Mouse (Mus musculus): ENCODE results near the gene Rai1.
A peak's percentile ranks its signal among the peaks of the same experiment; 100 is the strongest.

Gene Rai1

DNA sequence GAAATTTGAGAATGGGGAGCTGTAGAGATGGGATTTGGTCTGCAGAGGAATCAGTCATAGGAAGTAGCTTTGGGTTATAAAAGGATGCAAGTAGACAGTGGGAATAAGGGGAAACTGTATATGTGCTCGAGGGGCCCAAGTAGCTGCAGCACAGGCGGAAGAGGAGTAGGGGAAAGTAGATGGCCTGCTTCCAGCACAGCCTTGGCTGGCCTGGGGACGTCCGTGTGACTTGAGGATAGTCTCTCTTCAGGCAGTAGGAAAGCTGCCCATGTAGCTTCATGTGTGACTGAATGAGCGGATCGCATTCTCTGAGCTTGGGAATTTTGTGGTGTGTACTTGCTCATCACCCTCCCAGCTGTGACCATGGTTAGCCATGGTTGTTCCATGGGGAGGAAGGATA is 59.6 kb downstream of the Rai1 start:
- DNase-seq, result no peak

DNA sequence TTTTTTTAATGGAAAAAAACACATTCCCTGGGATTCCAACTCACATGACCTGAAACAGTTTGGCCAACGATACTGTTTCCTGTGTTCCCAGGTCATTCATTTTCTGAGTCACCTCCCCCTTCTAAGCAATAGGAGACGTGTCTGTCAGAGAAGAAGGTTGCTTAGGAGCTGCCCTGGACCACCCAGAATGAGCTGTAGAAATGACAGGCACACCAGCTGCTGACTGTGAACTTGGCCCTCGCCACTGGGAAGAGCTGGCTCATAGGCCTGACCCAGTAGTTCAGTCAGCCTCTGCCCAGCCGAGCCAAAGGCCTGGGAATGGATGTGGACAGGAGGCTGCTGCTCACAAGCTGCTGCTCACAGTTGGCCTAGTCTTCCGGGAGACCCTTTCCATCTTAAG is 60.3 kb downstream of the Rai1 start:
- no peak for DNase-seq

- no peak for DNase-seq
Observed at GRCm38 (mm10) chr11:60168780-60169179, 64.0 kb downstream of the Rai1 start.

GRCm38 (mm10) chr11:60172074-60172473 is 67.3 kb downstream of the Rai1 start:
- DNase-seq, result no peak

DNA sequence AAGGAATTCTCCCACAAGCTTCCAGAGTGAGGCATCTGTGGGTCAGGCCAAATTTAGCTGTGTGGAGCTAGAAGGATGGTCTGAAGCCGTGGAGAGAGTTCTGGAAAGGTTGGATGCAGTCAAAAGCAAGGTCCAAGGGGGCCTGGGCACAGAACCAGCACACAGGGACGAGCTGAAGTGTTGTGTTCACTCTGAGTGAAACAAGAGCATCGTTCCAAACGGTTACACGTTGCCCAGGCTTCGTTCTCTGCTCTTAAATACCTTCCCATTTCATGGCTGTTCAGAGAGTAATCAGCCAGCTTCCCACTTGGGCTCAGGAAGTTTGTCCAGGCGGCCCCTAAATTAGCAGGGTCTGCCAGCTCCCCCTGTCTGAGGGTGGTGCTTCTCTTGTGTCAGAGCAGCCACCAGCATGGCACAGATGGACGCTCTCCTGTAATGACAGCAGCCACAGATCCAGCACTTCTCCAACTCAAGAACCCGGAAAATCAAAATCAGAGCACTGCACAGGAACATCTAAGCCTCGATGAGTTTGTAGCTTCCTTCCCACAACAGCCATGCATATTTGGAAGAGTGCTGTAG is 68.9 kb downstream of the Rai1 start:
- no peak for DNase-seq

DNA sequence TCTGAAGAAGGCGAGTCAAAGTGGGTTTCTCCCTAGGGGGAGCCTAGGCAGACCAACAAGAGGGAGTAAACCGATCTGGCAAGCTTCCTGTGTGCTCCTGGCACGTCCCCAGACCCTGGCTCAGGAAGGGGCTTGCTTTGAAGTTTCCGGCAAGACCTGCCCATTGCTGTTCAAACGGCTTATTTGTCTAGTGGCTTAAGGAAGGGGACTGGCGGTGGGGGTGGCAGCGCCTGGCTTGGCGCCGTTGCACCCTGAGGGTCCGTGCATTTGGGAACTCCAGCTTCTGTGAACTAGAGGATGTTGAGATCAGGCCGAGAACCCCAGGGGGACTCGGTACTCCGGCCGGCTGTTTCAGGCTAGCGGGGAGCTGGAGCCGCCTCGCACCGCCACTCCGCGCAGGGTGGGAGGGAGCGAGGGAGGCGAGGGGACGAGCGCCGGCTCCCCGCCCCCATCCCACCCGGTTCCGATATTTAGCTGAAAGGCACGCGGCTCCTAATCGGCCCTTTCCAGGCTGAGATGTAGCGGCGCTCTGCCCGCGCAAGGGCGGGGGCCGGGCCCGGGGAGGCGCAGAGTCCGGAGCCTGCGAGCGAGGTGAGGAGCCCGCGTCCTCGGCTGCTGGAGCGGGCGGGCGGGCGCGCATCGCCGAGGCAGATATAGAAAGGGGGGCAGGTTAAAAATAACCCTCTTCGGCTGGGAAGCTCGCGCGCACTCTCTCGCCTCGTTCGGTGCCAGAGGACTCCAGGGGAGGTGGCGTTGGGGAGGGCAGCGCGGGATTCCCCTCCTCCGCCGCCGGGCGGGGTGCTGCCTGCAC is 70.8 kb downstream of the Rai1 start:
- DNase-seq, result peak; percentile 63

DNA sequence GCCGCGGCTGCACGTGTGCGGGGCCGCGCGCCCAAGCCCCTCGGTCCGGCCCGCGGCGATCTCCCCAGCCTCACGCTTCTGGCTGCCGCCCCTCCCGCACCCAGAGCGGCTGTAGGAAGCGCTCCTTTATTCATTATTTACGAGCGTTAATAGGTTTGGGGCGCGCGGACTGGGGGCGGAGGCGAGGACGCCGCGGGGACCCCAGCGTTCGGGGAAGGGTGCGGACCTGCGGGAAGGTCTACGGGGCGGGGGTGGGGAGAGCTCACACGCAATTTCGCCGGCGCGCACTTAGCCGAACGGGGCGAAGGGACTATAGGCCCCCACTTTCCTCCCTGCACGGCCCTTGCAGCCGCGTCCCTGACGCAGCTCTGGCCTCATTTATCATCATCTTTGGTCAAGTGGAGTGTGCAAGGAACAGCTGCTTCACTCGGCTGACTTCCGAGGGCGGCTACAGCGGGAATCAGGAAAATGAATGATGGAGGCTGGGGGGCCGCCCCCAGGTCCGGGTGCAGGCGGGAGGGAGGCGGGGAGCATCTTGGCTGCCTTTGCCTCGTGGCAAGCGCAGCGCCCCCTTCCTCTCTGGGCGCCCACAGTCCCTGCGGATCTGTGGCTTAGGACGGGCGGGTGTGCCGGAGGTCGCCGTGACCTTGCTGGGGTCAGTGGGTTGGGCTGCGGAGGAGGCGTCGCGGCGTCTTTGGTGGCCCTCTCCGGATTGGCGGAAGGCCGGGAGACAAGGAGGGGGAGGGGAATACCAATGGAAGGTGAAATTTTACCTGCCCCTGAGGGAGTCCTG is 71.6 kb downstream of the Rai1 start:
- DNase-seq, result peak; percentile 76

GRCm38 (mm10) chr11:60176975-60177657 is 72.3 kb downstream of the Rai1 start:
- DNase-seq, result peak; percentile 77

- no peak for DNase-seq
Observed at GRCm38 (mm10) chr11:60178005-60178404, 73.2 kb downstream of the Rai1 start.

DNA sequence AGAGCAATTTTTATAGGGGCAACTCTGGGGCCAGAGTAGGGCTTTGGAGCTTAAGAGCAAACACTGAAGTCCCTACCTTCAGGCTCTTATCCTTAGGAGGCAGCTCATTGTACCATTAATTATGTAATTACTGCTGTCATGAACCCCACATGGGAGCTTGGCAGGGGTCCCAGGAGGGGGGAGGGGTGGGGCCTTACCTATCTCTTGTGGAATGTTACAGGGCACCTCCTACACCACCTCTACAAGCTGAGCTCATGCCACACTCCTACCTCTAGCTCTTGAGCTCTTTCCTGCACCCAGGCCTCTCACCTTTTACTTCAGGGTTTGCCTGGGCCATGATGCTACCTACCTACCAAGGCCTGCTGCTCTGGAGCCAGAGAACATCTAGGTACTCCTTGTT is 73.7 kb downstream of the Rai1 start:
- peak; percentile 70 for DNase-seq

DNA sequence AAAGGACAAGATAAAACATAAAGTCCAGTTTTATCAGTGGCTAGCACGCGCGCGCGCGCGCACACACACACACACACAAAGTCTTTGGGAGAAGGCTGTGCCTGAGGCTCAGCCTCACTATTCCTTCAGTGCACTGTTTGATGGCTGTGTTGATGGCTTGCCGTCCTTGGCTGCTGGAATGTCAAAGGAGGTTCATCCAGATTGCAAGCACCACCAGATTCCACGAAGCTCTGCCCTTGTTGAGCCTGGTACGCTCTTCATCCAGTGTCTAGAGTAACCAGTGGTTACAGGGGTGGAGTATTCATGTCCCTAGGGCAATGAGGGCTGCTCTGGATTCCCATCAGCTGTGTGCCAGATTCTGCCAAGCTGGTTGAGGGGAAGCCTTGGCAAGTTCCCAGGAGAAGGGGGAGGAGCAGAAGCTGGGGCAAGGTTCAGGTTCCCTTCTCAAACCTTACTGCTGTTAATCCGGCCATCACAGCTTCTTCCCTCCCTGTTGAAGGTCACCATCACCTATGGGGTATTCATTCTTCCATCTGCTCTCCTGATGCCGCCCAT is 77.4 kb downstream of the Rai1 start:
- peak; percentile 92 for DNase-seq

DNA sequence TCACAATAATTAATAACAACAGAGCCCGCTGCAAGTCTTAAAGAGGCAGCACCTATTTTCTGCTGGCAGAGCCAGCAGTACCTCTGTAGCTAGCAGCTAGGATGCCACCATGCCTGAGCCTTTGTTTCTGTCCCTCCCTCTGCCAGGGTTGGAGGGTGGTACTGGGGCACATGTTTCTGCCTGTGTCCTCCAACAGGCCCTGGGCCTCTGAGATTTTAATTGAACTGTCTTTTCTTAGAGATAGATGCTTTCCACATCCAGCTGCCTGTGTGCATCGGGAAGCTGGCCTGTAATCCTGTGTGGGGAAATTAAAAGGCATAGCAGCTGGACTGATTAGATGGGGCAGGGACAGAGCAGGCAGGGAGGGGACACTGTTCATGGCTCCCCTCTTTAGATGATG is 77.9 kb downstream of the Rai1 start:
- DNase-seq, result no peak

- no peak for DNase-seq
Observed at GRCm38 (mm10) chr11:60184346-60185325, 79.8 kb downstream of the Rai1 start.

GRCm38 (mm10) chr11:60185396-60186231 is 80.8 kb downstream of the Rai1 start:
- no peak for DNase-seq

DNA sequence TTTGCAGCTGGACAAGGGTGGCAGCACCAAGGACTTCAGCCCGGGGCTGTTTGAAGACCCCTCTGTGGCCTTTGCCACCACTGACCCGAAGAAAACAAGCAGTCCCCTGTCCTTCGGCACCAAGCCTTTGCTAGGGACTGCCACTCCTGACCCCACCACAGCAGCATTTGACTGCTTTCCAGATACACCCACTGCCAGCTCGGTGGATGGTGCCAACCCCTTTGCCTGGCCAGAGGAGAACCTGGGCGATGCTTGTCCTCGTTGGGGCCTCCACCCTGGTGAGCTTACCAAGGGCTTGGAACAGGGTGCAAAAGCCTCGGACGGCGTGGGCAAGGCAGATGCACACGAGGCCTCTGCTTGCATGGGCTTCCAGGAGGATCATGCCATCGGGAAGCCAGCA is 82.3 kb downstream of the Rai1 start:
- DNase-seq, result no peak

GRCm38 (mm10) chr11:60188275-60188853 is 83.6 kb downstream of the Rai1 start:
- DNase-seq, result no peak

DNA sequence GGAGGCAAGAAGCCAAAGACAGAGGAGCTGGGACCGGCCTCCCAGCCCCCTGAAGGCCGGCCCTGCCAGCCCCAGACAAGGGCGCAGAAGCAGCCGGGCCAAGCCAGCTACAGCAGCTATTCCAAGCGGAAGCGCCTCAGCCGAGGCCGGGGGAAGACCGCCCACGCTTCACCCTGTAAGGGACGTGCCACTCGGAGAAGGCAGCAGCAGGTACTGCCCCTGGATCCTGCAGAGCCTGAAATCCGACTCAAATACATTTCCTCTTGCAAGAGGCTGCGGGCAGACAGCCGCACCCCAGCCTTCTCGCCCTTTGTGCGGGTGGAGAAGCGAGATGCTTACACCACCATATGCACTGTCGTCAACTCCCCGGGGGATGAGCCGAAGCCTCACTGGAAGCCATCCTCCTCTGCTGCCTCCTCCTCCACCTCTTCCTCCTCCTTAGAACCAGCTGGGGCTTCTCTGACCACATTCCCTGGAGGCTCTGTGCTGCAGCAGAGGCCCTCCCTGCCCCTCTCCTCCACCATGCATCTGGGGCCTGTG is 84.8 kb downstream of the Rai1 start:
- DNase-seq, result peak; percentile 54

DNA sequence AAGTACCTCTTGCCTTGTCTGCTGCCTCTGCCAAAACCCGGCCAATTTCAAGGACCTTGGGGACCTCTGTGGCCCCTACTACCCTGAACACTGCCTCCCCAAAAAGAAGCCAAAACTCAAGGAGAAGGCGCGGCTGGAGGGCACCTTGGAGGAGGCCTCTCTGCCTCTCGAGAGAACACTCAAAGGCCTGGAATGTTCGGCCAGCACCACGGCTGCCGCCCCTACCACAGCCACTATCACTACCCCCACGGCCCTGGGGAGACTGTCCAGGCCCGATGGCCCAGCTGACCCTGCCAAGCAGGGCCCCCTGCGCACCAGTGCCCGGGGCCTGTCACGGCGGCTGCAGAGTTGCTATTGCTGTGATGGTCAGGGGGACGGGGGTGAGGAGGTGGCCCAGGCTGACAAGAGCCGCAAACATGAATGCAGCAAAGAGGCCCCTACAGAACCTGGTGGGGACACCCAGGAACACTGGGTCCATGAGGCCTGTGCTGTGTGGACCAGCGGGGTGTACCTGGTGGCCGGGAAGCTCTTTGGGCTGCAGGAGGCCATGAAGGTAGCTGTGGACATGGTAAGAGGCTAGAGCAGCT is 85.3 kb downstream of the Rai1 start:
- DNase-seq, result no peak

- DNase-seq, result no peak
Observed at GRCm38 (mm10) chr11:60192534-60192933, 87.7 kb downstream of the Rai1 start.

- DNase-seq, result no peak
Observed at GRCm38 (mm10) chr11:60193556-60193955, 88.7 kb downstream of the Rai1 start.

All from kidney, postnatal 14 days (tissue).